ENCODE assay signal across 8 mouse cellular contexts in the genomic region with DNA sequence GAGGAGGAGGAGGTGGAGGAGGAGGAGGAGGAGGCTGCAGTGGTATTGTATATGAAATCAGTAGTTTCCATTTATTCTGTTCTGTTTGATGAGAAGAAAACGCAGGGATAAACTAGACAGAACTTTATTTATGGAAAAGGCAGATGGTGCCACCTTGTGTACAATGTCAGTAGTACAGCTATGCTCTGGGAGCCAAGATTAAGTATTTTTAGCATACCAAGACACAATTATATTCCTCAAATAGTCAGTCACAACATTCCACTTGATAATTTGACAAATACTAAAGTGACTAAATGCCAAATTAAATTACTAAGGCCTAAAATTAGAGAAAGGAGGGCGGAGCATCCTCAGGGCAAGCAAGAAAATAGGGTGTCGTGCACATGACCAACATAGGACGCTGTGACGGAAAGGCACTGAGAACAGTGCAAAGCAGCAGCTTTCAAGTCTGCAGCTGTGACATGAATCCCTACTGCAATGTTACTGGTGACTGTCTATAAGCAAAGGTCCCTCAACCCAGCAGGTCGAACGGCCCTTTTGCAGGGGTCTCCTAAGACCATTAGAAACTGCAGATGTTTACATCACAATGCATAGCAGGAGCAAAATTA.
DNase-seq lines count a peak whose midpoint lies in the region; ATAC-seq and TF ChIP-seq lines count a peak whose summit lies in the region.

No protein-coding gene starts in this region.

- H3K27ac ChIP-seq in hindbrain, embryonic 11.5 days (ENCODE audit: low read depth, low read length), result no peak overlapping the region
- H3K27ac ChIP-seq in hindbrain, embryonic 12.5 days, result no peak overlapping the region
- H3K27ac ChIP-seq in limb, embryonic 13.5 days, result 0 out of 2 replicates have a peak overlapping the region, but pooled peaks have one; percentile 6
- no peak overlapping the region for H3K27ac ChIP-seq in stomach, postnatal 0 days (replicated peaks)

- WGBS in hindbrain, embryonic 11.5 days, result 78% methylated on average over 7 of the region's 7 CpGs
- 75% methylated on average over 7 of the region's 7 CpGs for WGBS in hindbrain, embryonic 12.5 days
- 77% methylated on average over 7 of the region's 7 CpGs for WGBS in limb, embryonic 13.5 days
- WGBS in stomach, postnatal 0 days, result 73% methylated on average over 7 of the region's 7 CpGs

- H3K4me1 ChIP-seq in hindbrain, embryonic 11.5 days (replicated peaks; ENCODE audit: control insufficient read depth, insufficient read depth, low read length), result no peaks in the 10 kb centered on the region
- H3K4me1 ChIP-seq in hindbrain, embryonic 12.5 days, result no peaks in the 10 kb centered on the region
- H3K4me1 ChIP-seq in E14TG2a.4 (replicated peaks; ENCODE audit: low read depth, low read length), result no peaks in the 10 kb centered on the region
- H3K4me1 ChIP-seq in limb, embryonic 13.5 days, result no peaks in the 10 kb centered on the region
- H3K4me1 ChIP-seq in stomach, postnatal 0 days (replicated peaks; ENCODE audit: control insufficient read depth, insufficient read depth), result no peaks in the 10 kb centered on the region

- peak; percentile 92 for TF ChIP-seq CTCF in E14TG2a.4 (conservative IDR thresholded peaks at IDR 0.05; ENCODE audit: low read length)
- TF ChIP-seq CTCF in stomach, postnatal 0 days (IDR thresholded peaks at IDR 0.05; ENCODE audit: low read depth), result peak; percentile 84

- H3K4me3 ChIP-seq in hindbrain, embryonic 11.5 days (ENCODE audit: low read depth, low read length), result no peak overlapping the region
- H3K4me3 ChIP-seq in hindbrain, embryonic 12.5 days, result no peak overlapping the region
- no peak overlapping the region for H3K4me3 ChIP-seq in E14TG2a.4 (replicated peaks; ENCODE audit: low read length)
- no peak overlapping the region for H3K4me3 ChIP-seq in limb, embryonic 13.5 days
- H3K4me3 ChIP-seq in stomach, postnatal 0 days (ENCODE audit: low read depth, low read length), result no peak overlapping the region

- no peak overlapping the region for H3K4me2 ChIP-seq in hindbrain, embryonic 11.5 days (replicated peaks; ENCODE audit: low read depth, low read length)
- no peak overlapping the region for H3K4me2 ChIP-seq in hindbrain, embryonic 12.5 days (replicated peaks)
- H3K4me2 ChIP-seq in limb, embryonic 13.5 days (replicated peaks), result no peak overlapping the region
- H3K4me2 ChIP-seq in stomach, postnatal 0 days (replicated peaks; ENCODE audit: low read depth), result no peak overlapping the region

- ATAC-seq in hindbrain, embryonic 11.5 days (ENCODE audit: low FRiP score), result no peak
- no peak for ATAC-seq in hindbrain, embryonic 12.5 days (ENCODE audit: low FRiP score)
- no peak for ATAC-seq in limb, embryonic 13.5 days (ENCODE audit: low FRiP score, low read depth)
- no peak for ATAC-seq in stomach, postnatal 0 days (ENCODE audit: low FRiP score, low TSS enrichment)
- ATAC-seq in megakaryocyte, adult 5-6 weeks (ENCODE audit: poor library complexity, severe bottlenecking), result no peak

- H3K27me3 ChIP-seq in hindbrain, embryonic 11.5 days (ENCODE audit: control insufficient read depth, insufficient read depth, low read length), result no peaks in the 10 kb centered on the region
- H3K27me3 ChIP-seq in hindbrain, embryonic 12.5 days, result no peaks in the 10 kb centered on the region
- H3K27me3 ChIP-seq in E14TG2a.4 (ENCODE audit: insufficient read depth, low read length), result no peaks in the 10 kb centered on the region
- H3K27me3 ChIP-seq in limb, embryonic 13.5 days, result no peaks in the 10 kb centered on the region
- H3K27me3 ChIP-seq in stomach, postnatal 0 days (ENCODE audit: control insufficient read depth, insufficient read depth, low read length), result no peaks in the 10 kb centered on the region

- no peaks in the 10 kb centered on the region for H3K36me3 ChIP-seq in hindbrain, embryonic 11.5 days (ENCODE audit: control insufficient read depth, insufficient read depth, low read length)
- H3K36me3 ChIP-seq in hindbrain, embryonic 12.5 days, result peaks cover 17% of the 10 kb centered on the region
- H3K36me3 ChIP-seq in E14TG2a.4 (ENCODE audit: insufficient read depth, low read length), result peaks cover 38% of the 10 kb centered on the region
- H3K36me3 ChIP-seq in limb, embryonic 13.5 days, result peaks cover 74% of the 10 kb centered on the region
- H3K36me3 ChIP-seq in stomach, postnatal 0 days (ENCODE audit: control insufficient read depth, insufficient read depth, low read length), result peaks cover 14% of the 10 kb centered on the region

- DNase-seq in hindbrain, embryonic 11.5 days (ENCODE audit: low spot score), result peak; percentile 69
- peak; percentile 67 to 75 for DNase-seq in cerebellum, postnatal 10 days
- peak; percentile 51 to 76 for DNase-seq in heart, postnatal 14 days
- DNase-seq in stomach, postnatal 0 days (ENCODE audit: low spot score), result peak; percentile 38

- TF ChIP-seq EP300 in stomach, postnatal 0 days (optimal IDR thresholded peaks at IDR 0.05), result no peak

- intact Hi-C loops in heart, postnatal 14 days (cut with DNase I), result loop anchor here (5.0 to 10.0 kb wide), 3 partner anchors 214 to 508 kb away; no protein-coding TSS in a partner anchor

- H3K9ac ChIP-seq in hindbrain, embryonic 11.5 days (ENCODE audit: low read depth, low read length), result no peak overlapping the region
- no peak overlapping the region for H3K9ac ChIP-seq in hindbrain, embryonic 12.5 days
- no peak overlapping the region for H3K9ac ChIP-seq in limb, embryonic 13.5 days
- no peak overlapping the region for H3K9ac ChIP-seq in stomach, postnatal 0 days (ENCODE audit: low read length)

- H3K9me3 ChIP-seq in hindbrain, embryonic 11.5 days (ENCODE audit: control insufficient read depth, low read length), result no peaks in the 10 kb centered on the region
- no peaks in the 10 kb centered on the region for H3K9me3 ChIP-seq in hindbrain, embryonic 12.5 days (replicated peaks)
- peaks cover 7% of the 10 kb centered on the region for H3K9me3 ChIP-seq in E14TG2a.4 (ENCODE audit: low read length)
- no peaks in the 10 kb centered on the region for H3K9me3 ChIP-seq in limb, embryonic 13.5 days
- no peaks in the 10 kb centered on the region for H3K9me3 ChIP-seq in stomach, postnatal 0 days (ENCODE audit: control insufficient read depth, low read length)
